ENCODE assay signal across 14 mouse cellular contexts in the genomic region with DNA sequence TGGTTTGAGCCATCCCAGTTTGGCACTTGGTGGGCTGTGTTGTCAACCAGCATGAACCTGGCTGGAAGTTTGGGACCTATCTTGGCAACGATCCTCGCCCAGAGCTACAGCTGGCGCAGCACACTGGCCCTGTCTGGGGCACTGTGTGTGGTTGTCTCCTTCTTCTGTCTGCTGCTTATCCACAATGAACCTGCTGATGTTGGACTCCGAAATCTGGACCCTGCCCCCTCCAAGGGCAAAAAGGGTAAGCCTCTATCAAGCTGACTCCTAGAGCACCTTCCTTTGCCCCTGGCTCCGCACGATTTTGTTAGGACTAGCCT. TPM values are rescaled to one million over a fixed set of nuclear protein-coding genes. Genes with fewer than 3 reads are reported as not detected.
DNase-seq lines count a peak whose midpoint lies in the region; ATAC-seq lines count a peak whose summit lies in the region.
"Had no signal": no experiment of that assay in that cellular context is flagged by ENCODE, and none has a peak within 500 bp of the region (broad histone marks: within the 10 kb centered on the region; RNA-seq: fewer than 3 reads in every experiment).

No protein-coding gene starts in this region.

- no peaks in the 10 kb centered on the region for H3K9me3 ChIP-seq in heart, embryonic 11.5 days (replicated peaks; ENCODE audit: control insufficient read depth, low read length)
- H3K9me3 ChIP-seq in liver, embryonic 15.5 days (replicated peaks), result no peaks in the 10 kb centered on the region
- H3K9me3 ChIP-seq in liver, embryonic 12.5 days (replicated peaks), result no peaks in the 10 kb centered on the region
- H3K9me3 ChIP-seq in intestine, embryonic 16.5 days (ENCODE audit: control insufficient read depth, low read length), result no peaks in the 10 kb centered on the region
- H3K9me3 ChIP-seq in neural tube, embryonic 15.5 days (replicated peaks), result no peaks in the 10 kb centered on the region
- H3K9me3 ChIP-seq: embryonic facial prominence, embryonic 15.5 days; forebrain, embryonic 15.5 days had no signal

- peaks cover 9% of the 10 kb centered on the region for H3K4me1 ChIP-seq in heart, embryonic 11.5 days (ENCODE audit: control insufficient read depth, insufficient read depth, low read length)
- peaks cover 60% of the 10 kb centered on the region for H3K4me1 ChIP-seq in liver, embryonic 15.5 days (replicated peaks)
- peaks cover 50% of the 10 kb centered on the region for H3K4me1 ChIP-seq in liver, embryonic 12.5 days
- peaks cover 15% of the 10 kb centered on the region for H3K4me1 ChIP-seq in intestine, embryonic 16.5 days (ENCODE audit: control insufficient read depth, insufficient read depth, low read length)
- H3K4me1 ChIP-seq in neural tube, embryonic 15.5 days, result peaks cover 49% of the 10 kb centered on the region

- no peak overlapping the region for H3K4me3 ChIP-seq in heart, embryonic 11.5 days (ENCODE audit: low read depth, low read length)
- H3K4me3 ChIP-seq in liver, embryonic 15.5 days (replicated peaks), result peak overlapping the region; percentile 89; the same call in 1 of the 2 replicates
- no peak overlapping the region for H3K4me3 ChIP-seq in liver, embryonic 12.5 days
- peak overlapping the region; percentile 85; the same call in 1 of the 2 replicates for H3K4me3 ChIP-seq in intestine, embryonic 16.5 days (ENCODE audit: low read length)
- H3K4me3 ChIP-seq in neural tube, embryonic 15.5 days (replicated peaks), result peak overlapping the region; percentile 87; the same call in 1 of the 2 replicates
- H3K4me3 ChIP-seq: embryonic facial prominence, embryonic 15.5 days; forebrain, embryonic 15.5 days; myocyte had no signal

- H3K27me3 ChIP-seq in heart, embryonic 11.5 days (ENCODE audit: control insufficient read depth, insufficient read depth, low read length), result no peaks in the 10 kb centered on the region
- no peaks in the 10 kb centered on the region for H3K27me3 ChIP-seq in liver, embryonic 15.5 days
- H3K27me3 ChIP-seq in liver, embryonic 12.5 days (replicated peaks), result no peaks in the 10 kb centered on the region
- H3K27me3 ChIP-seq in intestine, embryonic 16.5 days (replicated peaks; ENCODE audit: control insufficient read depth, insufficient read depth, low read length), result no peaks in the 10 kb centered on the region
- no peaks in the 10 kb centered on the region for H3K27me3 ChIP-seq in neural tube, embryonic 15.5 days (replicated peaks)
- H3K27me3 ChIP-seq: embryonic facial prominence, embryonic 15.5 days; forebrain, embryonic 15.5 days had no signal

- no peak for ATAC-seq in heart, embryonic 11.5 days (replicated peaks; ENCODE audit: insufficient number of reproducible peaks, low FRiP score, low TSS enrichment)
- no peak for ATAC-seq in liver, embryonic 15.5 days (ENCODE audit: insufficient read depth)
- no peak for ATAC-seq in liver, embryonic 12.5 days
- no peak for ATAC-seq in intestine, embryonic 16.5 days
- no peak for ATAC-seq in neural tube, embryonic 15.5 days (ENCODE audit: low FRiP score)
- ATAC-seq: forebrain, embryonic 15.5 days had no signal

- no peak overlapping the region for H3K9ac ChIP-seq in heart, embryonic 11.5 days (ENCODE audit: low read depth, low read length)
- no peak overlapping the region for H3K9ac ChIP-seq in liver, embryonic 15.5 days
- no peak overlapping the region for H3K9ac ChIP-seq in liver, embryonic 12.5 days
- H3K9ac ChIP-seq in intestine, embryonic 16.5 days (ENCODE audit: low read depth, low read length), result peak overlapping the region; percentile 89; the same call in 1 of the 2 replicates
- no peak overlapping the region; the same call in 1 of the 2 replicates for H3K9ac ChIP-seq in neural tube, embryonic 15.5 days (replicated peaks)
- H3K9ac ChIP-seq: embryonic facial prominence, embryonic 15.5 days; forebrain, embryonic 15.5 days; liver, embryonic 14.5 days had no signal

- peaks cover 35% of the 10 kb centered on the region for H3K36me3 ChIP-seq in heart, embryonic 11.5 days (ENCODE audit: control insufficient read depth, insufficient read depth, low read length)
- H3K36me3 ChIP-seq in liver, embryonic 15.5 days (replicated peaks), result peaks cover 58% of the 10 kb centered on the region
- H3K36me3 ChIP-seq in liver, embryonic 12.5 days, result peaks cover 63% of the 10 kb centered on the region
- peaks cover 4% of the 10 kb centered on the region; the same call in 1 of the 2 replicates for H3K36me3 ChIP-seq in intestine, embryonic 16.5 days (ENCODE audit: control insufficient read depth, insufficient read depth, low read length)
- peaks cover 47% of the 10 kb centered on the region for H3K36me3 ChIP-seq in neural tube, embryonic 15.5 days

- no peak overlapping the region for H3K27ac ChIP-seq in heart, embryonic 11.5 days (ENCODE audit: low read depth, low read length)
- no peak overlapping the region for H3K27ac ChIP-seq in liver, embryonic 15.5 days (replicated peaks)
- no peak overlapping the region for H3K27ac ChIP-seq in liver, embryonic 12.5 days
- no peak overlapping the region for H3K27ac ChIP-seq in intestine, embryonic 16.5 days (ENCODE audit: low read length)
- no peak overlapping the region for H3K27ac ChIP-seq in neural tube, embryonic 15.5 days (replicated peaks)
- H3K27ac ChIP-seq: embryonic facial prominence, embryonic 15.5 days; forebrain, embryonic 15.5 days; liver, embryonic 14.5 days had no signal

- peak; percentile 40 to 48 for DNase-seq in heart, adult 18-20 months
- no peak for DNase-seq in urinary bladder, postnatal 36 days (ENCODE audit: low spot score in 2 of 2)
- DNase-seq in layer of hippocampus, adult 11-12 months (ENCODE audit: low spot score), result no peak
- DNase-seq: right cerebral cortex, adult 18-20 months; thymus, adult 18-20 months had no signal

- no peak overlapping the region for H3K4me2 ChIP-seq in heart, embryonic 11.5 days
- H3K4me2 ChIP-seq in liver, embryonic 15.5 days, result peak overlapping the region; percentile 99
- H3K4me2 ChIP-seq in liver, embryonic 12.5 days, result no peak overlapping the region
- peak overlapping the region; percentile 84; the same call in 1 of the 2 replicates for H3K4me2 ChIP-seq in intestine, embryonic 16.5 days (ENCODE audit: low read depth, low read length)
- H3K4me2 ChIP-seq in neural tube, embryonic 15.5 days, result peak overlapping the region; percentile 94
- H3K4me2 ChIP-seq: embryonic facial prominence, embryonic 15.5 days; forebrain, embryonic 15.5 days had no signal

- 85% methylated on average over 6 of the region's 6 CpGs for WGBS in heart, embryonic 11.5 days (ENCODE audit: insufficient replicate concordance)
- WGBS in liver, embryonic 15.5 days (ENCODE audit: insufficient replicate concordance), result 79% methylated on average over 6 of the region's 6 CpGs
- WGBS in liver, embryonic 12.5 days (ENCODE audit: insufficient replicate concordance), result 84% methylated on average over 6 of the region's 6 CpGs
- WGBS in intestine, embryonic 16.5 days, result 89% methylated on average over 6 of the region's 6 CpGs
- WGBS in neural tube, embryonic 15.5 days, result 92% methylated on average over 6 of the region's 6 CpGs

RNA-seq across cellular contexts. Expression of a gene that starts 3.1 kb away (rescaled TPM):
- 10 to 100 TPM; 17.8 to 20.3 TPM for total RNA-seq in heart, adult 18-20 months (2021)
- 31.1 and 31.5 TPM in 2 replicates for polyA plus RNA-seq in heart, embryonic 11.5 days (2014; fragmentation: Nextera tagmentation; extraction: Ambion mirVana)
- polyA plus RNA-seq in liver, embryonic 15.5 days (2015; fragmentation: Nextera tagmentation; extraction: Ambion mirVana), result 46.3 and 59.8 TPM in 2 replicates
- polyA plus RNA-seq in liver, embryonic 12.5 days (2016; fragmentation: Nextera tagmentation; extraction: Ambion mirVana), result 19.7 and 21.1 TPM in 2 replicates
- polyA plus RNA-seq in intestine, embryonic 16.5 days (2015; fragmentation: Nextera tagmentation; extraction: Ambion mirVana), result 87.2 and 101 TPM in 2 replicates
- polyA plus RNA-seq in neural tube, embryonic 15.5 days (2015; fragmentation: Nextera tagmentation; extraction: Ambion mirVana), result 61.3 and 69.8 TPM in 2 replicates

RNA-seq across cellular contexts. Expression of a gene that starts 7.2 kb away (rescaled TPM):
- total RNA-seq in heart, adult 18-20 months (2021), result 100 to 1,000 TPM; 788 to 877 TPM
- polyA plus RNA-seq in heart, embryonic 11.5 days (2014; fragmentation: Nextera tagmentation; extraction: Ambion mirVana), result 1,538 and 1,582 TPM in 2 replicates
- 758 and 952 TPM in 2 replicates for polyA plus RNA-seq in liver, embryonic 15.5 days (2015; fragmentation: Nextera tagmentation; extraction: Ambion mirVana)
- 1,783 and 1,792 TPM in 2 replicates for polyA plus RNA-seq in liver, embryonic 12.5 days (2016; fragmentation: Nextera tagmentation; extraction: Ambion mirVana)
- 1,622 and 1,645 TPM in 2 replicates for polyA plus RNA-seq in intestine, embryonic 16.5 days (2015; fragmentation: Nextera tagmentation; extraction: Ambion mirVana)
- polyA plus RNA-seq in neural tube, embryonic 15.5 days (2015; fragmentation: Nextera tagmentation; extraction: Ambion mirVana), result 1,003 and 1,094 TPM in 2 replicates

RNA-seq across cellular contexts. Expression of a gene that starts 7.6 kb away (rescaled TPM):
- 10 to 100 TPM; 42.0 to 43.6 TPM for total RNA-seq in heart, adult 18-20 months (2021)
- polyA plus RNA-seq in heart, embryonic 11.5 days (2014; fragmentation: Nextera tagmentation; extraction: Ambion mirVana), result 76.8 and 79.1 TPM in 2 replicates
- 48.2 and 50.4 TPM in 2 replicates for polyA plus RNA-seq in liver, embryonic 15.5 days (2015; fragmentation: Nextera tagmentation; extraction: Ambion mirVana)
- 77.7 and 79.9 TPM in 2 replicates for polyA plus RNA-seq in liver, embryonic 12.5 days (2016; fragmentation: Nextera tagmentation; extraction: Ambion mirVana)
- 110 and 122 TPM in 2 replicates for polyA plus RNA-seq in intestine, embryonic 16.5 days (2015; fragmentation: Nextera tagmentation; extraction: Ambion mirVana)
- polyA plus RNA-seq in neural tube, embryonic 15.5 days (2015; fragmentation: Nextera tagmentation; extraction: Ambion mirVana), result 261 and 302 TPM in 2 replicates

RNA-seq across cellular contexts. Expression of a gene that starts 18.6 kb away (rescaled TPM):
- 1 to 10 TPM; 5.0 to 6.0 TPM for total RNA-seq in heart, adult 18-20 months (2021)
- 21.8 and 25.4 TPM in 2 replicates for polyA plus RNA-seq in heart, embryonic 11.5 days (2014; fragmentation: Nextera tagmentation; extraction: Ambion mirVana)
- polyA plus RNA-seq in liver, embryonic 15.5 days (2015; fragmentation: Nextera tagmentation; extraction: Ambion mirVana), result 12.6 and 13.6 TPM in 2 replicates
- 16.8 and 18.6 TPM in 2 replicates for polyA plus RNA-seq in liver, embryonic 12.5 days (2016; fragmentation: Nextera tagmentation; extraction: Ambion mirVana)
- polyA plus RNA-seq in intestine, embryonic 16.5 days (2015; fragmentation: Nextera tagmentation; extraction: Ambion mirVana), result 23.3 and 25.9 TPM in 2 replicates
- 32.4 and 36.4 TPM in 2 replicates for polyA plus RNA-seq in neural tube, embryonic 15.5 days (2015; fragmentation: Nextera tagmentation; extraction: Ambion mirVana)

RNA-seq across cellular contexts. Expression of a gene that starts 20.5 kb away (rescaled TPM):
- total RNA-seq in heart, adult 18-20 months (2021), result 10 to 100 TPM; 46.6 to 65.5 TPM
- polyA plus RNA-seq in heart, embryonic 11.5 days (2014; fragmentation: Nextera tagmentation; extraction: Ambion mirVana), result 18.2 and 19.4 TPM in 2 replicates
- polyA plus RNA-seq in liver, embryonic 15.5 days (2015; fragmentation: Nextera tagmentation; extraction: Ambion mirVana), result 14.8 and 17.0 TPM in 2 replicates
- 24.4 and 26.4 TPM in 2 replicates for polyA plus RNA-seq in liver, embryonic 12.5 days (2016; fragmentation: Nextera tagmentation; extraction: Ambion mirVana)
- 36.5 and 41.2 TPM in 2 replicates for polyA plus RNA-seq in intestine, embryonic 16.5 days (2015; fragmentation: Nextera tagmentation; extraction: Ambion mirVana)
- polyA plus RNA-seq in neural tube, embryonic 15.5 days (2015; fragmentation: Nextera tagmentation; extraction: Ambion mirVana), result 26.5 and 30.8 TPM in 2 replicates

Comparison
In these comparisons a context has a peak if more than half of its experiments do, and no peak if none do; other contexts are left out.
1. H3K4me2 ChIP-seq: peak in liver, embryonic 15.5 days (single experiment), intestine, embryonic 16.5 days (single experiment) and neural tube, embryonic 15.5 days (single experiment); none in heart, embryonic 11.5 days (single experiment) and liver, embryonic 12.5 days (single experiment).
2. H3K4me3 ChIP-seq: peak in liver, embryonic 15.5 days (single experiment), intestine, embryonic 16.5 days (single experiment) and neural tube, embryonic 15.5 days (single experiment); none in heart, embryonic 11.5 days (single experiment) and liver, embryonic 12.5 days (single experiment).
3. DNase-seq: peak in heart, adult 18-20 months (2 of 2); none in urinary bladder, postnatal 36 days (0 of 2) and layer of hippocampus, adult 11-12 months (single experiment).